Mouse (Mus musculus): ENCODE measurements around the gene Plxnc1.

GRCm38 (mm10) chr10:94958311-94958710 lies 13.7 kb upstream of the Plxnc1 start:
- TF ChIP-seq CTCF (conservative IDR thresholded peaks at IDR 0.05; ENCODE audit: low read length) (peak; percentile 81), NANOG (IDR thresholded peaks at IDR 0.05; ENCODE audit: borderline replicate concordance, low read length) (no peak)

Measured in E14TG2a.4 (cell line).